Mouse (Mus musculus): Measurements from ENCODE around the gene Ttc21a.

Ttc21a gene

DNA sequence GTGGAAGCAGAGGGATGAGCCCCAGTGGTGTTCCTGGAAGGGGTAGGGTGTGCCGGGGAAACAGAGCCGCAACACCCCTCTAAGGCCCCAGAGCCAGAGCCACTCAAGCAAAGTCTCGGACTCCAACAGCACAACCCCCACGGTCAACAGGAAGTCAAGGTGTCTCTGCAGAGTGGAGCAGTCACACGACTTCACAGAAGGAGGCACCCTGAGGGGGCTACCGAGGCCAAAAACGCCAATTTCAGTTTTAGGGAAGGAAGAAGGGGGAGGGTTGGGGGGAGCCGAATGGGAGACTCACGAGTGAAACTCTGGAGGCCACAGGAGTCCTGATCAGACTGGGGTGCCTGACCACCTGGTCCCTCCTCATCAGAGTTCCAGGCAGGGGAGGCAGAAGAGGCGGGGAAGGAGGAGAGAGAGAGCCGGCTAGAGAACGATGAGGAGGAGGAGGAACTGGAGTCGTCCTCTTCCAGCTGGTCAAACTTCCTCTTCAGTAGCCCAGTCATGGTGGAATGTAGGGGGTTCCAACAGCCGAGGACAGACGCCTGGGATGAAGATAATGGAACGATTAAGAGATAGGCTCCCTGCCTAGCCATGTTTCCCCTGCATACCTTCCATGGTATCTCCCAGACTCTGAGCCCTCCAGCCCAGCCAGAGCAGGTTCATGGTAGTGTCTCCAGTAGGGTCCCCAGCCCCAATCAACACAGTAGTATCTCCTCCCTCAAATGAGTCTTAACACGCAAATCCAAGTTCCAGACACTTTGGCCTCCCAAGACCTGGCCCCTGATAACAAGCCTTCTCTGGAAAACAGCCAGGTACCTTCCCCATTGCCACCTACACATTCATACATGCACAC, 39.5 kb downstream of the Ttc21a start:
- in situ Hi-C loops (cut with MboI), result no loop called here

DNA sequence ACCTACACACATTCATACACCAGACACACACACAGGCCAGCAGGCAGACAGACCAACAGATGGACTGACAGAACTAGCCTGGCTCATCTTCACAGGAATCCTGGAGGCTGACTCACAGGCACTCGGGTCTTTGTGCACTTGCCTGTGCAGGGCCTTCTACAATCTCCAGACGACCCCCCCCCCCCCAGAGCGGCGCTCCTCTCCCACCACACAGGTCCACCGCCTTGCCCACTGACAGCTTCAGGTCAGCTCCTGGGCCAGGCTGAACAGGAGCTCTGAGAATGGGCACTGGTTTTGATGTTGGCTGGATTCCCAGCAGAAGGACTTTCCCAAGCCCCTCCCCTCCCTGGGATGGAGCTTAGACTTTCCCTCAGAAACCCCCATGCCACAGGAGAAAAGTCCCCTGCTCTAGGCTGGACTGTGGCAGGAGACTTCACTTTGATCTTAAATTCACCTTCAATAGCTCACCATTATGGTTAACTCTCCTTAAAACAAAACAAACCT, 40.2 kb downstream of the Ttc21a start:
- in situ Hi-C loops (cut with MboI), result no loop called here

DNA sequence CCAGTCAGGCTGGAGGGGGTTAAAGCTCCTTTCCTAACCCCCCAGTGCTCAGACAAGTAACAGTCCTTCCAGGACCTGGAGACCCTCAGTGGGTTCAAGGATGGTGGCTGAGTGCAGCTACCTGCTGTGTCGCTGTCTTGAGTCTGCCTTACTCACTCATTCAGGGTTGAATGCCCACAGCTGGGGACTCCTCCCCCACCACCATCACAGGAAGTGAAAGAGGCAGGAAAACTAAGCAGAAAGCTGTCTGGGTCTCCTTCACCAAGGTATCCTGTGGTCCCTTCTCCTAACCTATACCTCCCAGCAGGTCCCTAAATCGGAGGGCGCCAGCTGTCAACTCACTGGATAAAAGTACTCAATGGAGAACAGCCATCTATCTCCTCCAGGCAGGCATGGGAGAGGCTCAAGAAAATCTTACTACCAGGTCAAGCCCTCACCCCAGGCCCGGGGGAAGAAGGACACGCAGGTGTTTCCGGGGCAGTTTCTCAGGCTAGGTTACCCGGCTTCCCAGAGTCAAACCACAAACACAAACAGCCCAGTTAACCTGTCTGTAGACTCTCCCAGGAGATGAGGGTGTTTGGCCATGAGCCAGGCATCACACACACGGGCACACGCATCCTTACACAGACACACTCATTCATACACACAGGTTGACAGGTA, 40.9 kb downstream of the Ttc21a start:
- in situ Hi-C loops (cut with MboI), result no loop called here

DNA sequence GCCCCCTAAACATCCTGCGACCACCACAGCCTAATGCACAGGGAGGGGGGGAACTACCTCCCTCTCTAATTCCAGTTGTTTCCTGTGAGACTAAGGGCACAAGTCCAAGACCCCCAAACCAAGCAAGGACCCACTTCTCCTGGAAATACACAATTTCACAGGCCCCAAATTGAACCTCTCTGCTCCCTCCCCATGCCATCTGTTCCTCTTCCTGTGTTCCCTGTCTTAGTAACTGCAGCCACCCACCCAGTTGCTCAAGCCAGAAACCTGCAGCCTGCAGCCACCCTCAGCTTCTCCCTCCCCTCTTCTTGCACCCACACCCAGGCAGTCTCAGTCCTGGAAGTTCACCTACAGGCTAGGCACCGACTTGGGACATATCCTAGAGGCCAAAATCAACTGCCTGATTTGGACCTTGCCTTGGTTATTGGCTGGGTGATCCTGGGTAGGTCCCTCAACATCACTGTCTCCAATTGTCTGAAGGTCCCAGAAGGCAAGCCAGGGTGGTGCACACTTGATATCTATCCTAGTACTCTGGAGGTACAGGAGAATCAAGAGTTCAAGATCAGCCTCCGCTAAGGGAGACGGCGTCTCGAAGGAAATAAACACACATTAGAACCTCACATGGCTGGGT, 41.5 kb downstream of the Ttc21a start:
- in situ Hi-C loops (cut with MboI), result no loop called here

DNA sequence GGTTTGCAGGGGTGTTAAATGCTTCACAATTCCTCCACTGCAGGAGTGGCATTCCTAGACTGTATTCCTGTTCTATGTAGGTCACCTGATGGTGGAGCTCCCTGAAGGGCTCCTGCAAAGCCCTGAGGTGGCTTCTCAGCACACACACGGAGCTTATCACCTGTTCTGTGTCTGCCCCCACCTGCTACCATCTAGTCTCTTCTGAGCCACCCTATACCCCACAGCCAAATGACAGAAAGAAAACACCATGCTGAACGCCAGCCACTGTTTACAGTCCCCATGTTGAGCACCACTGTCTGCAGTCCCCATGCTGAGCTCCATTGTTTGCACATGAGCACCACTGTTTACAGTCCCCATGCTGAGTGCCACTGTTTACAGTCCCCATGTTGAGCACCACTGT, 42.3 kb downstream of the Ttc21a start:
- in situ Hi-C loops (cut with MboI), result no loop called here

DNA sequence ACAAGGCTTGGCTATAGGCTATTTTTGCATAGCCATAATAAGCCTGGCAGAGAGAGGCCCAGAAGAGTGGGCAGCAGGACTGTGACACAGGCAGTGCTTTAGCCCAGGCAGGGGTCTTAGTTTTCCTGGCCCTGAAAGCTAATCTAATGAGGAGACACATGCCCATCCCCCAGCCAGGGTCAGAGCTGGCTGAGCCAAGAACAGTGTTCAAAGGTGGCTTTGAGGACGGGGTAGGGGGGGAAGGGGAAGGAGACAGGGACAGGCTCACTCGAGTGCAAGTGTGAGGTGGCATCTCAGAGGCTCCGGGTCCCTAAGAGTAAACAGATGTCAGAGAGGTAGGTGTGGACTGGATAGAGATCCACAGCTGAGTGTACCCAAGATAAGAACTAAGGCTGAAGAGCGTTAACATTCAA, 43.4 kb downstream of the Ttc21a start:
- in situ Hi-C loops (cut with MboI), result no loop called here

DNA sequence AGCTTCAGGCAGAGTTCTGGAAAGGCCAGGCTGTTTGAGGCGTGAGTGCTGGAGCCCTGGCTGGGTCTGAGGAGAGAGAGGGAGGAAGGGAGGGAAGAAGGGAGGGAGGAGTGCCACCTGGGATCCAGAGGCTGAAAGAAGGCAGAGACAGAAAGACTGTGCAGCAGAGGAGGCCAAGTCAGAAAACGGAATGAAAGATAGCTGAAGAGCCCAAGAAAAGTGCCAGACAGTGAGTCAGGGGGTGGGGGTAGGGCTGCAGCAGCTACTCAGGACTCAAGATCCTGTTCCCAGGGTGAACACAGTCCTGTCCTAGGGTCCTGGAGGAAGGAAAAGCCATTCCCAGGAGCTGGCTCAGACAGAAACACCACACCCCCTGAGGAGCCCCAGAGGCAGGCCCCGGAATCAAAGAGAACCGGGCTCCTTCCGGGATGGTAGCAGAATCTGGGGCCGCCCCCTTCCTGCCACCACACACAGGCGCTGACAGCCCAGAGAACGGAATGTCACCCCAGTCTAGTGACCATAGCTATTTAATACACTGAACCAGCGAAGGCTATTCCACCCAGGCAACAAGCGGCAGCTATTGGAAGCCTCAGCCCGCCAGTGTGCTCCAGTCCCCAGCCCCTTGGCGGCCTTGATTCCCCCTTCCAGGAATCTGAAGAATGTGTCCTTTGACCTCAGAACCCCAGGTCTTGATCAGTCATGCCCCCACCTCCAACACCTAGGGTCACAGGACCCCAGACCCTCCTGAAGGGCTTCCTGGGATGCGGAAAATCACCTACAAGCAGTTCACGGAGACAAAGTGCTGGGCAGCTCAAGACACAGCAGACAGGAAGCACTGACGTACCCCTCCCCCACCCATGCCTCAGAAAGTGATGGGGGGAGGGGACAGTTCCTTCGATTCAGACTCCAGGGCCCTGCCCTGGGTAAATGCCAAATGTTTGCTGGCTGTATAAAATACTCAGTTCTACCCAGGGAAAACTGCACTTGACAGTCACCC, 44.1 kb downstream of the Ttc21a start:
- in situ Hi-C loops (cut with MboI), result no loop called here

DNA sequence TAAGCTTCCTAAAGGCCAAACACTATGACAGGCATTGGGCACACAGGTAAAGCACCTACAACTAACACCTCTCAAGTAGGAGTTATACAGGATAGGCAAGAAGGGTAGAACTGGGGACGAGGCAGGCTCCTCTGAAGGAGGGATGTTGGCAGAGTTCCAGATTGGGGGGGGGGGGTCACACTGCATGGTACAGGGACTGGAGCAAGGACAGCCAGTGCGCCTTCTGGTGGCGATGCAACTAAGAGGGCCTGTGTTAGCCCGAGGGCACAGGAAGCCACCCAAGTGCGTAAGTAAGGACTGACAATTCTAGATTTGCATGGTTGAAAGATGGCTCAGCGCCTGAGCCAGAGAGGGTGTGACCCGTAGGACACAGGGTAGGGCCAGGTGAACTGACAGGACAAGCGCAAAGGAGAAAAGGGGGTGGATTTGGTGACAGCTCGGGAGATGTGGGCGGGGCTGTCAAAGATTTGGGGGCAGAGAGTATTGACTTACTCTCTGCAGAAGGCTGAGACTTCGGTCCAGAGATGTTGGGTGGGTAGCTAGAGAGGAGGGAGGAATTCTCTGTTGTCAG, 44.9 kb downstream of the Ttc21a start:
- in situ Hi-C loops (cut with MboI), result no loop called here

DNA sequence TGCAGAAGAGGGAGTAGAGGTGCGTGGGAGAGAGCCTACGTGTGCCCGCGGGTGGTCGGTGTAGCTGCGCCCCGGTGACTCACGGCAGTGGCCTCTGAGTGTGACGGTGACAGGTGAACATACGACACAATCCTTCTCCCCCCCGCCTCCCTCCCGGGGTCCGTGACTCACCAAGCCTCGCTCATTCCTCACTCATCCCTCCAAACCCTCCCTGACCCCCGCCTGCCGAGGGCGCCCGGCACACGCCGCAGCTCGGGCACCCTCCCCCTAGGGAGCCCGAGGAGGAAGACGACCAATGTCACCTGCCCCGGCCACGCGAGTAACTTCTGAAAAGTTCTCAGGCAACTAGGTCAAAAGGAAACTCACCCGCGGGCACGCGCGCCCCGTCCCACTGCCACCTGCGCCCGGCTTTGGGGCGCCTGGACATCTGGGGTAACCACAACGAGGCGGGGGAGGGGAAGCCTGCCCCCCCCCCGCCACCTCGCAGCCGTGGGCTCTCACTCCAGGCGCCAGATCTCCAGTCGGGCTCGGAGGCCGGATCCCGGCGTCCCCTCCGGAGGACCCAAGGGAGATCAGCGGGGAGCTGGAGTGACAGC, 45.6 kb downstream of the Ttc21a start:
- in situ Hi-C loops (cut with MboI), result no loop called here

DNA sequence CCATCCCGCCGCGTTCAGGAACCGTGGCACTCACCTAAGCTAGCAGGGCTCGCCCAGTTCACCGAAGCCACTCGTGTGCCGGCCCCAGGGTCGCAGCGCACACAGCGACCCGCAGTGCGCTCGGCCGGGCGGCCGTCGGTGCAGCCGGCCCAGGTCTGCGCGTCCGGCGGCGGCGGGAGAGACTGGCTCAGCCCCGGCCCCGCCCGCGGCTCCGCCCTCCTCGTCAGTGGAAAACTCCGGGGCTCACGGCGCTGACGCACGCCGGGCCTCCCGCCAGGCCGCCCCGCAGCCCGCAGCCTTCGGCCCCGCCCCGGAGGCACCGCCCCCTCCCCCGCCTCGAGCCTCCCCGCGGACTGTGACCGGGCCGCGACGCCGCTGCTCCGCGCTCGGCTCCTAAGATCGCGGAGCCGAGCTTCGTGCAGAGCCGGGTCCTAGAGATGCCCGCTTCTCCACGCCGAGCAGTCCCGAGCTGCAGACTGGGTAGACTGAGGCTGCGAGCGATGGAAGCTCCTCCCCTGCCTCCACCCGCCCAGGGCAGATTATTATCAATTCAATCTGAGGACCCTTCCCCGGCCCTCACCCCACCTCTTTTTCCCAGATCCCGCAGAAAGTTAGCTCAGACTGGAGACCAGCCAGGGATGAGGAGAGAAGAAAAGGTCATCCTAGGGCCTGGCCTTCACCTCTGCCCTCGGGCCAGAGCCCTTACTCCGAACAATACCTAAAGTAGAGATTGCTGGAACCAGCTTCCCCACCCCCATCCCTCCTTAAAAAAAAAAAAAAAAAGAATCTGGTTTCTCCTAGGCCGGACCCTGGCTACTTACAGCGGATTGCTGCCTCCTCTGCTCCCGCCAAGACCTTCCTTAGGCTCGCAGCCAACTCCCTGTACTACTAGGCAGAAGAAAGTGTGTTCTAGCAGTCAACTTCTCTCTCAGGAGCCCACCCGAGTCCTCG, 46.5 kb downstream of the Ttc21a start:
- in situ Hi-C loops (cut with MboI), result no loop called here

DNA sequence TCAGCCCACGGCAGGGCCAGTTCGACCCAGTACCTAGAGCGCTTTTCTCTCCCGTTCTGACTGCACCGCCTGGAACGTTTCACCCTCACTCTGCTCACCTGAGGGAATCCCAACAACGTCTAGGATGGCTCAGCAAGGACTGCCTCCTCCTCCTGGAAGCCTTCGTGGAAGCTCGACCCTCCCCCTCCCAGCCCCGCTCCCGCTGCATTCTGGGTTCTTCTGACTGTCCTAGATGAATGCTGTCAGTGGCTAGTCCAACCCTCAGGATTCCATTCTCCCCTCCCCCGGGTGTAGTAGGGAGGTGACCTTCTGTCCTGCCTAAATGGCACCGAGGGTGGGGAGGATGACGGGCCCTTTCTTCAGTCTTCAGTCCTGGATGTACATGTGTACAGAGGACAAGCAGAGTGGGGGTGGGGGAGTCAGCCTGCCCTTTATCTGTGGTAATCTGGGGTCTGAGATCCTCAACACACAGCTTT, 47.2 kb downstream of the Ttc21a start, which contains the start of gene Csrnp1:
Gene Csrnp1, minus strand, starts transcription at position 123 of the 476 bp plus-strand sequence.
- in situ Hi-C loops (cut with MboI), result no loop called here

DNA sequence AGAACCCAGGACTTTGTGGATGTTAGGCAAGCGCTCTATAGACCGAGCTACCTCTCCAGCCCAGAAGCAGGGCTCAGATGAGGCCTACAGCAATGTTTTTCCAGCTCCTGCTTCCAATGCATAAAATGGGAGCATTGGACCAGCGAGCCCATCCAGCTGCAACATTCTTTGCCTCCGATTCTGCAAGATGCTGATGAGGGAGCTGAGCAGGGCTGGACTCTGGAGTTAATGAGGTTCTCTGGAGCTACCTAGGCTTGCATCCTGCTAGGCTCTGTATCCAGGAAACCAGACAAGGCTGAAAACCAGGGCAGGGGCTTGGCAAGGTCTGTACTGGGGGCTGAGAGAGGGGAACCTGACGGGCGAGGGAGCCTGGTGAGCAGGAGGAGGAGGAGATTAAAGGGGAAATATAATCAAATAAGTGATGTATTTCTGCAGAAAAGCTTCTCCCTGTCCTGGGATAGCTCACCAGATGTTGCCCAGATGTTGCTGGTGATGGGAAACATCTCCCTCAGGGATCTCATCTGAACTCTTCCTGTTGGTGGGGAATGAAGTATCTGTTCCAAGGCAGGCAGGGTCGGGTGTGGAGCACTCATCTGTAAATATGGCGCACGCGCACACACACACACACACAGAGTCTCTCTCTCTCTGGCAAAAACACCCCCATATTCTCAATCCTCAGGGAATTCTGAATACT, 48.6 kb downstream of the Ttc21a start:
- in situ Hi-C loops (cut with MboI), result no loop called here

DNA sequence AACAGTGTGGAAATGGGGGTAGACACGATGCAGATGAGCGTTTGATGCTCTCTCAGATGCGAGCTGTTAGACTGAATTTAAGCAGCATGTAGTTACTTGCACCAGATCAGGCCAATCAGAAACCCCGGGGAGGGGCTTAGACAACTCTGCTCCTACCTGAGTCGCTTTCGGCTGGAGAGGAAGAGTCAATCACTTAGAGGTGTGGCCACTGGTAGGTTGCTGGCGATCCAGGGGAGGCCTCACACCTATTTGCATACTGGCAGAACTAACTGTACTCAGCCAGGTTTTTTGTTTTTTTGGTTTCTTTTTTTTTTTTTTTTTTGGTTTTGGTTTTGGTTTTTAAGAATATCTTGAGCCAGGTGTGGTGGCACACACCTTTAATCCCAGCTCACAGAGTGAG, 50.9 kb downstream of the Ttc21a start:
- in situ Hi-C loops (cut with MboI), result no loop called here

DNA sequence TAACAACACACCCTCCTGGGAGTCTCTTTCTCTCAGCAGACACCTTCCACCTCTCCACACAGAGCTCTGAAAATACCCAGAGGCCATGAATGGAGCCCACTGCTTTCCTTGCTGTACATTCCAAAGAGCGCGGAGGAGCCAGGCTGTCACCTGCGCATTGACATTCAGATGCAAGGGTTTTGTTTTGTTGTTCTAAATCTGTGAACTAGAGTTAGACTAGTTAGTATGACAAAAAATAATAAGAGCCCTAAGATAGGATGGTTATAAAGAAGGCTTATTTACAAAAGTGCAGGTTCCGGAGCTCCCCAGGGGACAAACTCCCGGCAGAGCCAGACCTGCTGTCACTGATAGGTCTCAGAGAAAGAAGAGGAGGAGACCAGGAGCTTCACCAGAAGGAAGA, 53.9 kb downstream of the Ttc21a start:
- in situ Hi-C loops (cut with MboI), result no loop called here

DNA sequence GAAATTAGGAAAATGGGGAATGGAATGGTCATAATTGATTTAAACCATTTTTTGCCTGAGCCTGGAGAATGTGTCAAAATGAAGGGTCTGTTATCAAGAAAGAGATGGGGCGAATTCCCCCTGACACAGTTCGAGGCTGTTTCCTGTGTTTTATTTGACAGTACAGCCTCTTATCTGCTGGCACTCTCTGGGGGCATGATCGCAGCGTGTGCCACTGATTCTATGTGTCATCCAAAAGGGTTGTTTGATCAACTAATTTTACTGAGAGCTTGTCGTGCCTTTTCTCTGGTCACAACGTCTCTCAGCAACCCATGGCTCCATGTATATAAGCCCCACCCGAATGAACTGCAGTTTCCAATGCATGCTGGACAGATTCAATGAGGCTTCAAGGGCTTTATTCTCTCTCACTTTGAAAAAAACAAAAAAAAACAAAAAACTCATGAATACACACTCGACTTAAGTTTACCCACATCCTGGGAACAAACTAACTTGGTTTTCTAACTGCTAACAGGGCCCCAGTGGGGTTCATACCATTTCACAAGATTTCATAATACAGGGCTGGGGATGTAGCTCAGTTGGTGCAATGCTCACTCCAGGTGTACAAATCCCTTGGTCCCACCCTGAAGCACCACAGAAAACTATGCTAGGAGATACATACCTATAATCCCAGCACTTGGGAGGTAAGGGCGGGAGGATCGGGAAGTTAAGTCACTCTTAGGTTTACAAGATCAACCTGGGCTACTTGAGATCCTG, 55.9 kb downstream of the Ttc21a start:
- in situ Hi-C loops (cut with MboI), result no loop called here

DNA sequence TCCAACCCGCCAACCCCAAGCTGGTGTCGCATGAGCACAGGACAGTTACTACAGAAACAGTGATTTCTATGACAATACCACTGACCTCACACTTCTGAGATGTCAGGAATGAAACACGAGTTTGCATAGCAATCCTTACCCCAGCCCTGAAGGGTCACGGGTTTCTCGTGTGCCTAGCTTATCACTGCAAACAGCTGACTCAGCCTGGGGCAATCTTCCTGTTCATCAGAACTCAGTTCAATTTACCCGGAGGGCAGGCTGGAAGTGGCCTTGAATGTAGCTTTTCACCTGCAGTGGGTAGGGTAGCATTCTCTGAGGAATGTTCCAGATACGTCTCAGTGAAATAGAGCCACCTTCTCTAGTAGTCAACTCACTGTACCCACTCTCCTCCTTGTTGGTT, 56.8 kb downstream of the Ttc21a start:
- in situ Hi-C loops (cut with MboI), result no loop called here

DNA sequence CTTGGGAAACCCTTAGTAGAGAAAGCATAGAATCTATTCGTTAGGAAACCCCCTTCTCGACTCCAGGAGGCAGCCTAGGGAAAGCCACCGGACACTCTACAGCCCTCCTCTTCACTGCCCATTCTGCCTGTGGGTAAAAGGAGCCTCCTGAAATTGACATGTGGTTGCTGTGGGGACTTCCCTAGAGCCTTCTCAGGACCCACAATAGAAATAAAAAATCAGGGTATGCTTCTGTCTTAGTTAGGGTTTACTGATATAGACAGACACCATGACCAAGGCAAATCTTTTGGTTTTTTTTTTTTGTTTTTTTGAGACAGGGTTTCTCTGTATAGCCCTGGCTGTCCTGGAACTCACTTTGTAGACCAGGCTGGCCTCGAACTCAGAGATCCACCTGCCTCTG, 58.7 kb downstream of the Ttc21a start:
- in situ Hi-C loops (cut with MboI), result no loop called here

DNA sequence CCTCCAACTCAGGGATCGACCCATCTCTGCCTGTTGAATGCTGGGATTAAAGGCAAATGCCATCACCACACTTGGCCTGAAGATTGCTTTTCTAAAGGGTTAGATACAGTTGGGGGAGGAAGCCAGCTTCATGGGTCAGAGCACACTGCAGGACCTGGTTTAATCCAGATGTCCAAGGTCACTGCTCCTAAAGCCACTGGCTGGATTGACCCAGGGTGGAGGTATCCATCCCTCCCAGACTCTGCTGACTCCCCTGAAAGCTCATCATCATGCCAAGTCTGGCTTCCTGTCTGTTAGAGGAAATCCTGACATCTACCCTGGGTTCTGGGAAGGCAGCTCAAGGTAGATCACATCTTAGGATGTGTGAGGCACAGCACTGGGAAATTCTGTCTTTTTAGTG, 61.4 kb downstream of the Ttc21a start:
- in situ Hi-C loops (cut with MboI), result no loop called here
